Mouse (Mus musculus) left cerebral cortex, postnatal 36 days (tissue): ENCODE data around the gene Spcs1. TPM values are rescaled to one million over a fixed set of nuclear protein-coding genes. Genes with fewer than 3 reads are reported as not detected.

Source experiments
- DNase-seq, 2 experiments: peaks; one replicate each; pipeline ENCODE4 v3.0.0; 2021 to 2022; ENCODE audit warnings: low spot score in 2 of 2, mixed read lengths in 1 of 2
- intact Hi-C: fragments of 180-260 bp; cut with DNase I; formaldehyde crosslinking; loops from one replicate; pipeline ENCODE4 v1.15.1; 2025
- total RNA-seq, 2 experiments: library from RNA; stranded (reverse); gene quantifications; 2 replicates each; pipeline ENCODE4 v1.2.3; 2021

The Spcs1 gene
- 100 to 1,000 TPM; 151 to 164 TPM for total RNA-seq

- DNase-seq = peak; percentile 93 to 94
- intact Hi-C loops = loop anchor here (2.0 kb wide), 2 partner anchors 17 to 51 kb away; partner anchors contain the start of genes Gnl3, Nek4 and Pbrm1
These were observed at the start of gene Spcs1, which contains the start of gene Glt8d1 for GRCm38 (mm10) chr14:31001307-31002205. Gene Spcs1 (minus strand): TSS chr14:31001672. Gene Glt8d1 (plus strand): TSS chr14:31001400.

- intact Hi-C loops = no loop called here
- no peak for DNase-seq
These were observed 44.3 kb upstream of the Spcs1 start for GRCm38 (mm10) chr14:31045817-31046216.

GRCm38 (mm10) chr14:31045296-31045695 is 43.8 kb upstream of the Spcs1 start:
- intact Hi-C loops = no loop called here
- no peak for DNase-seq

GRCm38 (mm10) chr14:31025785-31026184 is 24.3 kb upstream of the Spcs1 start:
- intact Hi-C loops = no loop called here

GRCm38 (mm10) chr14:31022579-31022978 is 21.1 kb upstream of the Spcs1 start:
- intact Hi-C loops = no loop called here
- DNase-seq = no peak

More at GRCm38 (mm10) chr14:31025785-31026184, 24.3 kb upstream of the Spcs1 start:
- no peak for DNase-seq

GRCm38 (mm10) chr14:31019331-31020205 is 18.1 kb upstream of the Spcs1 start:
- intact Hi-C loops = loop anchor here (2.0 to 10.0 kb wide), 2 partner anchors 19 to 175 kb away; partner anchors contain the start of genes Glt8d1 and Spcs1
- DNase-seq = no peak

- DNase-seq = peak; percentile 97 to 99
- intact Hi-C loops = loop anchor here (2.0 to 10.0 kb wide), 2 partner anchors 18 to 176 kb away; partner anchors contain the start of genes Glt8d1 and Spcs1
These were observed 17.4 kb upstream of the Spcs1 start, which contains the start of the genes Pbrm1 and Gnl3 for GRCm38 (mm10) chr14:31018860-31019291. Gene Pbrm1 (plus strand): TSS chr14:31019138. Gene Gnl3 (minus strand): TSS chr14:31019152.

- DNase-seq = no peak
- intact Hi-C loops = loop anchor here (2.0 to 10.0 kb wide), 2 partner anchors 17 to 177 kb away; partner anchors contain the start of genes Glt8d1 and Spcs1
These were observed 16.4 kb upstream of the Spcs1 start for GRCm38 (mm10) chr14:31017854-31018253.

- no peak for DNase-seq
- intact Hi-C loops = loop anchor here (10.0 kb wide), 1 partner anchor 179 kb away; no protein-coding TSS in a partner anchor
These were observed 14.6 kb upstream of the Spcs1 start for GRCm38 (mm10) chr14:31016063-31016462.

- DNase-seq = no peak
- intact Hi-C loops = loop anchor here (10.0 kb wide), 1 partner anchor 181 kb away; no protein-coding TSS in a partner anchor
These were observed 12.5 kb upstream of the Spcs1 start for GRCm38 (mm10) chr14:31013928-31014327.

GRCm38 (mm10) chr14:31011588-31011987 is 10.1 kb upstream of the Spcs1 start:
- intact Hi-C loops = loop anchor here (10.0 kb wide), 1 partner anchor 183 kb away; no protein-coding TSS in a partner anchor
- DNase-seq = no peak

- intact Hi-C loops = no loop called here
- no peak for DNase-seq
These were observed 5.3 kb upstream of the Spcs1 start for GRCm38 (mm10) chr14:31006779-31007178.

- intact Hi-C loops = no loop called here
These were observed 3.1 kb upstream of the Spcs1 start for GRCm38 (mm10) chr14:31004527-31004926.

GRCm38 (mm10) chr14:31000816-31001306 is 611 bp downstream of the Spcs1 start:
- DNase-seq = no peak
- intact Hi-C loops = loop anchor here (2.0 kb wide), 2 partner anchors 18 to 50 kb away; partner anchors contain the start of genes Gnl3, Nek4 and Pbrm1

More at GRCm38 (mm10) chr14:31004527-31004926, 3.1 kb upstream of the Spcs1 start:
- DNase-seq = no peak

- DNase-seq = no peak
- intact Hi-C loops = loop anchor here (2.0 kb wide), 2 partner anchors 18 to 50 kb away; partner anchors contain the start of genes Gnl3, Nek4 and Pbrm1
These were observed 1.1 kb downstream of the Spcs1 start for GRCm38 (mm10) chr14:31000356-31000755.

GRCm38 (mm10) chr14:30996417-30996816 is 5.1 kb downstream of the Spcs1 start:
- no peak for DNase-seq
- intact Hi-C loops = no loop called here

GRCm38 (mm10) chr14:30976222-30976621 is 25.2 kb downstream of the Spcs1 start:
- intact Hi-C loops = no loop called here
- no peak for DNase-seq

GRCm38 (mm10) chr14:30974204-30974603 is 27.3 kb downstream of the Spcs1 start:
- DNase-seq = peak; percentile 65 to 67
- intact Hi-C loops = no loop called here

- intact Hi-C loops = no loop called here
- no peak for DNase-seq
These were observed 41.1 kb downstream of the Spcs1 start for GRCm38 (mm10) chr14:30960366-30960765.
